Mouse (Mus musculus): ENCODE data around the gene Msi2.

DNA sequence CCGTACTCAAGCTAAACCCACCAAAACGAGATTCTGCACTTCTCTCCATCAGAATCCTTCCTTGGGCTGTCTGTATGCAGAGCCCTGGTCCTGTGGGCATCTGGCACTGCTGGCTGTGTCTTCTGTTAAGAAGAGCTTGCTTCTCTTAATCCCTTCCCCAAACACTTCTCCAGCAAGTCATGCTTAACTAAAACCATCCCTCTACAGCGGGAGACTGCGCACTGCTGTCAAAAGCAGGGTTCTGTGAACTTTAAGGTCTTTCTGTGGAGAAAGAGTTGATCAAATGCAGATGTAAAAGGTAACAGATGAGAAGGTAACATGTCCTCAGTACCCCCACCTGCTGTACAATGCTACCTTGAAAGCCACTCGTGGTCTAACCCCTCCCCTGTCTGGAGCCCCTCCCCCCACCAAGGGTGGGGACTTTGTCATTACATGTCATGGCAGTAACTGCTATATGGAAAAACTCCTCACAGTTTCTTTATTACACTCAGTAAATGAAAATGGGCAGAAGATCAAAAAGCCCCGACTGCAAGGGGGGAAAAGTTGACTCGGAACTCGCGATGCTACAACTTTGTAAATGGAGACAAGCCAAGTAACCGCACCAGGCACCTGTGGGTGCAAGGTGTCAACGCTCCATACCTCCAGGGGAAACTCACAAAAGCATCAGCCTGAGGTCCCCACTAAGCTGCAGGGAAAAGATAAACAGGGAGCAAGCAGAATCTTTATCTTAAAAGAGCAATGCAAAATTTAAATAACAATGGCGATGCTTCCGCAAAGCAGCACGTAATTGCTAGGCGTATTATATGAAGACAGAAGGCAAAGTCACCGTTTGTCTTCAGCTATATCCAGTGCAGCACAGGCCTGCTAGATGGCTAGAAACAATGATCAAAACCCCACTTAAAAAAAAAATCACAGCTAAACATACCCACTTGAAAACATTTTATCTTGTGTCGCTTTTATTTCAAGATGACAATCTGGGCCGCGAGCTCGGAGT, 151.4 kb downstream of the Msi2 start:
- no peak for TF ChIP-seq CTCF (IDR thresholded peaks at IDR 0.05; ENCODE audit: extremely low read depth, insufficient read depth, insufficient read length, insufficient replicate concordance)
- TF ChIP-seq POLR2A (IDR thresholded peaks at IDR 0.05; ENCODE audit: low read depth, low read length): no peak
